Mouse (Mus musculus): ENCODE measurements around the gene Btbd35f5.
"Not testable (repeated sequence)": the region's sequence is repeated elsewhere in the genome, so short reads cannot be mapped to it uniquely, and the experiment has no call there.

Gene Btbd35f5

DNA sequence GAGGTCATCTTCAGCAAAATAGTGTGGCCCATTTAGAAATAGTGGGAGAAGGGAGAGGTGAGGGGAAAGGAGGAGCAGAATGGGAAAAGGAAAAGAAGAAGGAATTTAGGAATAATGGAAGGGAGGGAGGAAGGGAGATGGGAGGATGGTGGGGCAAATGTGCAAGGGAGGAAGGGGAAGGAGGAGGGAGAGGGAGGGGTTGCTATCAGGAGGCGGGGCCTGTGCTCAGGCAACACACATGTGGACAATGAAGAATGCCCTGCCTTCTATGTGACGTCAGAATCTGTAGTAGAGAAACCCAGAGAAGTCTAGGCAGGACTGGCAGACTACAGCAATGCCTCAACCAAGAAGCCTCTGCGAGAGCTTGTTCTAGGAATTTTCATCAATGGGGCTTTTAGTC is at the start of gene Btbd35f5:
Gene Btbd35f5 (plus strand): TSS at position 301 of the 400 bp plus-strand sequence.
- not testable (repeated sequence) for DNase-seq (ENCODE audit: low spot score)

DNA sequence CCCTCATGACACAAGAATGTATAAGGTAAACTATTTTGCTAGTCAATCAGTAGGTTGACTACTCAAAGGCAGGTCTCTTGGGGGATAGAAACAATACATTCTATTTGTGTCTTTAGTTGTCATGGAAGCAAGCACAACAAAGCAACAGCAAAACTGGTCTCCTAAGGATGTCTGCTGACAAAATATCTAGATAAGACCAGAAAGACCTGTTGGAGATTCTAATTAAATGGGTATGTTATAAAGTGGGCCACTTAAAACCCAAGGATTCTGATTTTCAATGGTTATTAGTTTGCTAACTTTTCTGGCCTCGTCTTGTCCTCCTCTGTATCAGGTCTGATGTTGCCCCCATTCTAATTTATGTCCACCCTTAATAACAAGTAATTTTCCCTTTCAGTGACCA is 32.2 kb upstream of the Btbd35f5 start, which contains the start of gene Gm21789:
Gene Gm21789 (plus strand): TSS at position 301 of the 400 bp plus-strand sequence.
- DNase-seq (ENCODE audit: low spot score), result not testable (repeated sequence)

Data from yolk sac, embryonic 10.5 days (tissue).